Mouse (Mus musculus) spleen, adult 18-20 months (tissue): ENCODE measurements around the gene Mark3.

ENCODE experiments used
- DNase-seq, 2 experiments: peaks; one replicate each; pipeline ENCODE4 v3.0.0; 2022; ENCODE audit warnings: mixed read lengths in 2 of 2

Mark3 gene

DNA sequence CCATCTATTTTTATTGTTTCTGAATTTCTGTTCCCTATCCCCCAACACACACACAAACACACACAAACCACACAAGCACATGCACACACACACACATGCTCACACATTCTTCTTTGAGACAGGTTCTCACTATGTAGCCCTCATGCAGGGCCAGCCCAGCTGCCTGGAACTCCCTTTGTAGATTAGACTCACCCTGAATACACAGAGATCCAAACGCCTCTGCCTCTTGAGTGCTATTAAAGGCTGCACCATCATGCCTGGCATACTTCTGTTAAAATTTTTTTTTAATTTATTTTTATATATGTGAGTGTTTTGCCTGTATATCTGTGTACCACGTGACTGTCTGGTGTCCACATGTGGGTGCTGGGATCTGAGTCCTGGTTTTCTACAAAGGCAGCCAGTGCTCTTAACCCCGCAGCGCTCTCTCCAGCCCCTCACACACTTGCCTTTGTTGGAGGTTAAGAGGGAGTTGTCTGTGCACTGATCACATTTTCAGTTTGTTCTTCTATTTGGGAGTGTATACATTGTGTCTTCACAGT lies 12.0 kb upstream of the Mark3 start:
- DNase-seq = no peak

DNA sequence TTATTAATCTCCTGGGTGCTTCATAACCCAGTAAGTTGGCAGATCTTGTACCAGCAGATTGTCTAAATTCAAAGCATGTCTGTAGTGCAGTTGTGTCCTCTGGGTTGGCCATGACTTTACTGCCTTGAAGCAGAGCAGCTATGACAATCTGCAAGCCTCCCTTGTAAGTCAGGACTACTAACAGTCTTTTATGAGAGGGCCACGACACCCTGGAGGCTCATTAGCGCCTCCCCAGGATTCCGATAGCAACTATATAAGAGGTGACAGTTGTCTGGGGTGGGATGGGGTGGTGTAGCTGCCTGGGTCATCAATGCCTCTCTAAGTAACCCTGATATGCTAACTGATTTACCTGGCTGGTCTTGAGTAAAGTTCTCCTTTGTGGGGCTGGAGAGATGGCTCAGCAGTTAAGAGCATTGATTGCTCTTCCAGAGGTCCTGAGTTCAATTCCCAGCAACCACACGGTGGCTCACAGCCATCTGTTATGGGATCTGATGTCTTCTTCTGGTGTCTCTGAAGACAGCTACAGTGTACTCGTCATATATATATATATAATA lies 11.2 kb upstream of the Mark3 start:
- no peak for DNase-seq

DNA sequence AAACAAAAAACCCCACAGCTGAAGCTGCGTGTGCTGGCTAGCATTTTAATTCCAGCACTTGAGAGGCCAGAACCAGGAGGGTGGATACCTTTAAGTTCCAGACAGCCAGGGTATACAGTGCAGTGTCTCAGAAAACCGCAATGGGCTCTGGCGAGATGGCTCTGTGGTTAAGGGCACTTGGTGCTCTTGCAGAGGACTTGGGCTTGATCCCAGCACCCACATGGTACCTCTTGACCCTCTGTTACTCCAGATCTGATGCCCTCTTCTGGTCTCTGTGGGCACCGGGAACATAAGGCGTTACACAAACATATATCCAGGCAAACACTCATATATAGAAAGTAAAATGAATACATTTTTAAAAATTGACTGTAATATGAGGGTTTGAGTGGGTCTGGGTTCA lies 9.0 kb upstream of the Mark3 start:
- DNase-seq = no peak

DNA sequence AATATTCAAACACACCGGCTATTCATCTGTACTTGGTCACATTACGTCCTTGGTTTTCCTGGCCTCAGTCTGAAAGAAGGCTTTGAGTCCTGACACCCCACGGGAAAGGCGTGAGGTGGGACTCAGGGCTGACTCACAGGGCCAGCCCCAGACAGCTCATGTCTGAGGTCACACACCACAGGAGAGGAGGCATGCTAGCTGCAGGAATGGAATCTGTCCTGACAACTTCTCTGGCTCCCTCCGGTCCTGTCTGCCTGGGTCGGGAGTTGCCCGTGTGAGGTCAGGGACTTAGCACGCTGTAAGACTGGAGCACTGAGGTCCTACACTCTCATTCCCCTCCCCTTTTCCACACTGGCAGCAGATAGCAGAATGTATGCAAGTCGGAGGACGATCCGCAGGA lies 5.5 kb upstream of the Mark3 start:
- DNase-seq = no peak

DNA sequence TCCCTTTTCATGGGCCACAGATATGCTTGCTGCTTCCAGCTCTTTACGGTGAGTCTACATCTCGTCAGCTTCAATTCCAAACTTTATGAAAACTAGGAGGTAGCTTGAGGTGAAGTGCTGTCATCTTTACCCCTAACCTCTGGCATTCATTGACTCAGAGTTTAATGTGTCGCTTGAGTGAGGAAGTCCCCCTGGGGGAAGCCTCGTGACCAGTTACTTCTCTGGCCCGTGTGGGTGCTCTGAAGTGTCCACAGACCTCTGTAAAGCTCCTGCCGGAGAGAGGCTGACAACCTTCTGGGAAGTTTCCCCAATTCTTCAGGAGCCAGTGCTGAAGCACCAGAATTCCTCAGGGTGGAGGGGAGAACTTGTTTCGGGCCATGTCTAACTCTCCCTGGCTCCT lies 1.9 kb upstream of the Mark3 start:
- DNase-seq = no peak

DNA sequence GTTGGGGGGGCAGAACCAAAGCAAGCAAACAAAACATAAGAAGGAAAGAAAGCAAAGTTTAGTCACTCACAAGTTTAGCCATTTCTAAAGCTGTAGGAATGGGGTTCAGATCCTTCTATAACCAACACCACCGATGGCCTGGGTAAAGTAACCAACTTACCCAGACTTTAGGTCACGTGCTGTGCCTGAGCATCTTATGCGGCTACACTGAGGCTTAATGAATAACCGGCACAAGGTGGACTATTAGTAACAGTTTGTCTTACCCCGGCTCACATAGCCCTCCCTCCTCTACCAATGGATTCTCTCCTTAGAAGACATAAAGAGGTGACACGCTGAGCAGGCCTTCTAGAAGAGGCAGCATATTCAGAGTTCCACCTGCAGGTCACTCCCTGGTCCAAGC lies 1.0 kb upstream of the Mark3 start:
- DNase-seq = no peak

DNA sequence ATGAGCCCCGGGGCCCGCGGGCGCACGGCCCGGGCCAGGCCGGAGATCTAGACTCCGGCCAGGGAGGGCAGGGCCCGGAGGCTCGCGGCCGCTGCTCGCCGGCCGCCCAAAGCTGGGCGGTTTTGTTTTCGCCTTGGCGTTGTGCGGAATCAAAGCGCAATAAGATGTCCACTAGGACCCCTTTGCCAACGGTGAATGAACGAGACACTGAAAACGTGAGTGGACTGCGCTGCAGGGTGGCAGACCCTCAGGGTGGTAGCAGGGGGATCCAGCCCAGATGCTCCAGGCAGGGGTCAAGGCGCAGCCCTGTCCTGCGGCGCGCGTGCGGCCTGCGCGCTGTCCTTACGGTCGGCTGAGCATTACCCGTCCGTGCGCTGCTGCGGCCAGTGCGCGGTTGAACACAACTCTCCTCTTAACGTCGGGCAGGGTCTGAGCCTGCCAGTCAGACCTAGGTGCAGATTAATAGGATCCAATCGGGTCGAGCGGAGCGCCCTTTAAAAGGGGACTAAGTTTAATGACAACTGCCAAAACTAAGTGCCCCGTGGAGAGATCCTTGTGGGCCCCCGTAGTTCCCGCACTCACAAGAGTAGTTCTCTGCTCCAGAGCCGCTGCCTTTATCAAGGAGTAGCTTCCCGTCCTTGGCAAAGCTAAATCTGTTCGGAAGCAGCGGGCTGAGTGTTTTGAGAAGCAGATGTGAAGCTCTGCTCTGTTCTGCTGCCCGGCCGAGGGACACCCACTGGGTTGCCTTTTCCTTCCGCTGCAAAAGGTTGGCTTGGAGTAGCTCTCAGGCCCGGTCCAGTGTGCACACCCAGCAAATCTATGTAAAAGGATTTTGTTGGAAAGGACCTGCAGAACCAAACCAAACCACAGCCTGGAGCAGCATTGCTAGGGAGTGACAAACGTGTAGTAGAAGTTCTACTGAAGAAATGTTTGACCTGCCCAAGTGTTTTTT lies 840 bp downstream of the Mark3 start:
- peak; percentile 16 to 35 for DNase-seq

DNA sequence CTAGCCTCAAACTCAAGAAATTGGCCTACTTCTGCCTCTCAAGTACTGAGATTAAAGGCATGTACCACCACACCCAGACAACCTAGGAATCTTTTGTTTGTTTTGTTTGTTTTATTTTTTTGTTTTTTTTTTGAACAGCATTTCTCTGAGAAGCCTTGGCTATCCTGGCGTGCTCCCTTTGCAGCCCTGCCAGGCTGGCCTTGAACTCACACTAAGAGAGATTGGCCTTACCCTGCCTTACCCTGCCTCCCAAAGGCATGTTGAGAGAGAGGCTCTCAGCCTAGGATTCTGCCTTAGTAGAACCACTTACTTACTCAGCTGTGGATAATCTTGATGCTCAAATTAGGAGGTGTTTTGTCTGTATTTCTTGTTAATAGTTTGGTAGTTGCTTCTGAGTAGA lies 8.7 kb downstream of the Mark3 start:
- DNase-seq = no peak

DNA sequence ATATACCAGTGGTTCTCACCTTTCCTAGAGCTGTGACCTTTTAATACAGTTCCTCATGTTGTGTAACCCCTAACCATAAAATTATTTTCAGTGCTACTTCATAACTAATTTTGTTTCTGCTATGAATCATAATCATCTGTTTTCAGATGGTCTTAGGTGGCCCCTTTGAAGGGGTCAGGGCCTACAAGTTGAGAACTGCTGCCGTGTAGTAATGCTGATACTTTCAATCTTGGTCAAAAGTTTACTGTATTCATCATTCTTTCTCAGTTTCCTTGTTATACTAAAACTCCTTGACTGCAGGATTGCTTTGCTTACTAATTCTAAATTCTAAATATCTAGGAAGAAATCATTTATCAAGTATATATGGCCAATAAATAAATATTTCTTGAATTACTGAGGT lies 10.1 kb downstream of the Mark3 start:
- no peak for DNase-seq

DNA sequence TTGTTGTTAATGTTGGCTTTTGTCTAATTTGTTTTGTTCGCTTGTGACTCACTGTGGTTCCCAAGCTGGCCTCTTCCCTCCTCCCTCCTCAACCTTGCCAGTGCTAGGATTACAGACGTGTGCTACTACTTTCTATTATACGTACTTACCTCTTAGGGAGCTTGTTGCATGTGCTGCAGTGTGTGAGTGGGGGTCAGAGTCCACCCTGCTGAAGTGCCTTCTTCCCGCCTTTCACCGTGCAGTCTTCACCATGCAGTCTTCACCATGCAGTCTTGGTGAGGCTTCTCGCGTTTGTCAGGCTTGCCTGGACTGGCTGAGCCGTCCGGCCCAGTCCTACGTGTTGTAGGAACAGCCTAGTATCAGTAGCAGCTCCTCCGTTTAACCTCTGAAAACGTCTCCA lies 12.9 kb downstream of the Mark3 start:
- no peak for DNase-seq

DNA sequence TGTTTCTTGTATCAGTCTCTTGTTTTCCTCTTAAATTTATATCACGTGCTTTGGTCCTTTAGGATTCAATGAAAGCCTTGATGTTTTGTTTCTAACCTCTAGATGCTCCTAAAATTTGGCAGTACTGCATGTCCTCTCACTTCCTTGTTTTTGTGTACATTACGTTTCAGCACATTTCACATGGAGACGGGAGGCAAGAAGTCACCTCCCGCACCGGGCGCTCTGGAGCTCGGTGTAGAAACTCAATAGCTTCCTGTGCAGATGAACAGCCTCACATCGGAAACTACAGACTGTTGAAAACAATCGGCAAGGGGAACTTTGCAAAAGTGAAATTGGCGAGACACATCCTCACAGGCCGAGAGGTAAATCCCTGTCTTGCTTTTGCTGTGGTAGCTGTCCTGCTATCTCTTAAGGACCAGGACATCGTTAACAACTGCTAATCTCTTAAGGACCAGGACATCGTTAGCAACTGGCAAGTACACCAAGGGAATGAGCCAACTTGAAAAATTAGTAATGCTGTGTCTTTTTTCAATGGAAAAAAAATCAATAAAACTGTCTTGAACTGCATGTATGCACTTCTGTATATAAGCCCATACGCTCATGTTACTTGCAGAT lies 18.2 kb downstream of the Mark3 start:
- no peak for DNase-seq

DNA sequence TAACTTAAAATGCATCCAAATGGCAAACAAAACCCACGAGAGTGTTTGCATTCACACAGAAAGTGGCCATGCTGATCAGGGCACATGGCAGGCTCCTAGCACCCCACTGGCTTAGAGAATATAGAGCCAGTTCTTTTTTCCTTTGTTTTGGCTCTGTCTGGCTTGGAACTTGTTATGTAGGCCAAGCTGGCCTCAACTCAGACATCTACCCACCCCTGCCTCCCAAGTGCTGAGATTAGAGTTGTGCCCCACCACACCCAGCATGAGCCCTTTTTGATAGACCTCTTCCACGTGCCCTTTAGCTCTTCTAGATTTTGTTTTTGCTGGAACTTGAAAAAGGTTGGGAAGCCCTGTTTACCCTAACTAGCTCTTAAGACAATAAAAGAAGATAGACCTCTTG lies 19.5 kb downstream of the Mark3 start:
- no peak for DNase-seq

DNA sequence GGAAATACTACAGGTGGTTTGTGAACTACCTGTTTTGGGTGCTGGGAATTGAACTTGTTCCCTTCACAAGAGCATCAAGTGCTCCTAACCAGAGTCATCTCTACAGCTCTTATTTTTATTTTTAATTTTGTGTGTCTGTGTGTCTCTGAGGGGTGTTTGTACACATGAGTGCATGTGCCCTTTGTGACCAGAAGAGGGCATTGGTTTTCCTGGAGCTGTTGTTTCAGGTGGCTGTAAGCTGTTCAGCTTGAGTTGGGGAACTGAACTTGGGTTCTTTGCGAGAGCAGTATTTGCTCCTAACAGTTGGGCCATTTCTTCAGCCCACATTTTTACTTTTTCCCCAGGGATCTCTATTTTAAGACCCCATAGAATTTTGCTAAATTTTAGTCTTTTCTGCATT lies 23.0 kb downstream of the Mark3 start:
- no peak for DNase-seq

DNA sequence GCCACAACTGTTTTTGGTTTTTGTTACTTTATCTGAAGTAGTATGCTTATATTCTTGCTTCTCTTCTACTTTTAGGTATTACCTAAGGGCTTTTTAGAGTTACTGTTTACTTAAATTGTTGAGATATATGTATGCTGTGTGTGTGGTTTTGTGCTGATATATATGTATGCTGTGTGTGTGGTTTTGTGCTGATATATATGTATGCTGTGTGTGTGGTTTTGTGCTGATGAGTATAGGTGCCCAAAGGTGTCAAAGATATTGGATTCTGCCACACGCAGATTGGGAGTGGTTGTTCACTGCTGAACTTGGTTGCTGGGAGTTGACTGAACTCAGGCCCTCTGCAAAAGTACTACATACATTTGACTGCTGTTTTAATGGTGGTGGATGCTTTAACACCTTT lies 24.6 kb downstream of the Mark3 start:
- no peak for DNase-seq

DNA sequence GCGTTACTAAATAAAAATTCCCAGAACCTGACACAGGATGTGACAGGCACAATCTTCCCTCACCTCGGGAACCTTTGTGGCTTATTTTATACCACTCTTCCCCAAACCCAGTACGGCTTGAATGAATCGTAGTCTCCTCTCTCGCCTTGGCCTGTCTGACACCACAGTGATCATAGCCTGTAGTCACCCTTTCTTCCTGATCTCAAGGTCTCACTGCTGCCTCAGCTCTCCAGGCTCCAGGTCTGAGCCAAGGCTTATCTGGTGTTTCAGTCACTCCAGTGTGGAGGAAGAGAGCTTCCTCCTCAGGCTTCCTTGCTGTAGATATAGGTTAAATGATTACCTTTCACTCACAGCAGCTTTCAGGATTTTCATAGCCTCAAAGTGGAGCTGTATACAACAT lies 25.3 kb downstream of the Mark3 start:
- DNase-seq = no peak

DNA sequence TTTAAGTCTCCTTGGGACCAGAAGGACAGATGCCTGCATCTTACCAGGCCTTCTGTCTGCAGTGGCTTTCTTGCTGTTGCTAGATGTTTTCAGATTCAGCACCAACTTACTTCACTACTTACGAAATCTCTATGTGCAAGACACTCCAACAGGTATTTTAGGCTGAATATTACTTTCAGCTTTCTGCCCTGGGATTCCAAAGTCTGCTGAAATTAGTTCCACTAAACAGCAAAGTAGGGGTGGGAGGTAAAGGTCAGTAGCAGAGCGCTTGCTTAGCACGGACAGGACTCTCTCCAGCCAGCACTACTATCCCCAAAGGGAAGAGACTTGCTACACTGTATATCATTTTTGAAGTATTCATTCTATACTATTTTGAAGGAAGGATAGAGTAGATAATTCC lies 29.5 kb downstream of the Mark3 start:
- no peak for DNase-seq

DNA sequence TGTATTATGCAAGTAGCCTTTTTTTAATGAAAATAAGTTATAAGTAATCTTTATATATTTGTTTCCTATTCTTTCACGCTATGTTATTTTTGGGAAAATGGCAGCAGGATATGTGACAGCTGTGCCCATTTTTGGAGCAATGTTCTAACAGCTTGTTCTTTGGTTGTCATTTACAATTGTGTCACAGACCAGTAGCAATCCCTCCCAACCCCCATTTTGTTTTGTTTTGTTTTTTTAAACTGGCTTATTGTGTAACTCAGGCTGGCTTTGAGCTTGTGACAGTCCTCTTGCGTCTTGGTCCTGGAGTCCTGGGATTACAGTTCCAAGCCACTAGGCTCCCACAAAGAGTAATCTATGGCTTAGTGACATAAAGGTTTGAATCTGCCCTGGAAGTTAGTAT lies 31.3 kb downstream of the Mark3 start:
- no peak for DNase-seq

DNA sequence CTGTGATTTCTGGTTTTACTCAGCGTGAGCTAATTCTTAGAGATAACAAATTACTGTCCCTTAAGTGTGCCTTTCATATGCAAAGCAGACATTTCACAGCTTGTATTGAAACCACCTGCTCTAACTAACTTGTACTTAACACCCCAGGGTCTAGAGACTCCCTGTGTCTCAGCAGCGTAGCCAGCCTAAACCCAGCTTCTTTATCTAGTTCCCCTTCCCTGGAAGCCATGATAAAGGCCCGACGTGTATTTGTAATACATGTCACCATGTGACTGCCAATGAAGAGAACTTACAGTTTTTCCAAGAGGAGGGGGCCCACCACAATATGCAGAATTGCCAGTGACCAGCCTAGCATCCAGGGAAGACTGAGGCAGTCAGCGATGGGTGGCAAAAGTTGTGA lies 33.7 kb downstream of the Mark3 start:
- no peak for DNase-seq

DNA sequence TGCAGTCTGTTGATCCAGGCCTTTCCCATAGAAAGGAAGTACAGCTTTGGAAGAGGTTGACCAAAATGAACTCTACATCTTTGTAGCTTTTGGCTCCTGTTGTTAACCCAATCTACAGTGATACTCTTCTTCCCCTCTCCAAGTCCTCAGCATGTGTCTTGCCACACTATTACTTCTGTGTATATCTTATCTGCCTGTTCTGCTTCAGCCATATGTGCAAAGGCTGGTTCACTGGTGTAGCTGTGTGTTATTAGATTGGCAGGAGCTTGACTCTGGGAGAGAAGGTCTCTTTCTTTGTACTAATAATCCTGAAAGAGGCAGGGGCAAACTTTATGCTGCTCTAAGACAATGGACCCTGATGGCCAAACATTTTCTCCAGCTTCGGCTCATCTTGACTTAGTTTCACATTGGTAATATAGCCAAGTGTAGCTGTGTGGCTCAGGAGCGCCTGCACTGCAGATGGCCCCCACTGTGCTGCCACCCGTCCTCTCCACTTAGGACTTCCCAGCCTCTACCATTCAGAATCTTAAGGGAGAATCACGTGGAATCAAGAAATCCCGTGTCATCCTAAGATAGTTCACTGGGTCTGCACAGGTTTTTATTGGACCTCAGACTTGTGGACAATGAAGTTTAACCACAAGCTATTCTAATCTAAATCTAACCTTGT lies 40.3 kb downstream of the Mark3 start:
- no peak for DNase-seq

DNA sequence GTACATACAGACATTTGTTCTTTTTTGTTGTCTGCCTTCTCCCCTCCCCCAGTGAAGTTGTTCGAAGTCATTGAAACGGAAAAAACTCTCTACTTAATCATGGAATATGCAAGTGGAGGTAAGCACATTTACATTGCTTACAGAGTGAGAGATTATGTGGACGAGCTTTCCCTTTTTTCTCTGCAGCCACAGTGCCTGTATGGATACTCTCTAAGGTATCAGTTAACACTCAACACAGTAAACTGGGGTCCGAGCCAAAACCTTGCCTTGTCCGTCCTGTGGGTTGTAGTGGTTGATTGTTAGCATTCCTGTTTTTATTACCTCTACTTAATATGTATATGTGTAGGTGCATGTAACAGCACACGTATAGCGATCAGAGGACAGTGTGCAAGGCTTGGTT lies 43.9 kb downstream of the Mark3 start:
- no peak for DNase-seq

DNA sequence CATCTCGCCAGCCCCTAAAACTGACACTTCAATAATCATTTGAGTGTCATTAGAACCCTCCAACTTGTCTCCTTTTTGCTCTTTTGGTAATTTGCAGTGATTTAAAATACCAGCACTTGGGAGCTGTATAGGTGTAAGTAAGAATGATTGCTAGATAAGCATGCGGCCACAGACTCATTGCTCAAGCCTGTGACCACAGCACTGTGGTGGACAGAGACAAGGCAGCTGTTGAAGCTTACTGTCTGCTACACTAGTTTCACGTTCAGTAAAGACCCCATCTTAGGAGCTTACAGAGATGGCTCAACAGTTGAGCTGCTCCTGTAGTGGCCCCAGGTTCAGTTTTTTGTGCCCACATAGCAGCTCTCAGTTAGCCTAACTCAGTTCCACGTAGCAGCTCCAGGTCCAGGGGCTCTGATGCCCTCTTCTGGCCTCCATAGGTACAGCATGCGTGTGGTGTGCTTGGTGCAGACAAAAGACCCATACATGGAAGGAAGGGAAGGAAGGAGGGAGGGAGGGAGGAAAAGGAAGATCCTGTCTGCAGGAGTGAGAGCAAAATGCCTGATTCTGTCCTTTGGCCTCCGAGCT lies 73.8 kb downstream of the Mark3 start:
- DNase-seq = peak in 1 of 2 experiments; percentile 50

DNA sequence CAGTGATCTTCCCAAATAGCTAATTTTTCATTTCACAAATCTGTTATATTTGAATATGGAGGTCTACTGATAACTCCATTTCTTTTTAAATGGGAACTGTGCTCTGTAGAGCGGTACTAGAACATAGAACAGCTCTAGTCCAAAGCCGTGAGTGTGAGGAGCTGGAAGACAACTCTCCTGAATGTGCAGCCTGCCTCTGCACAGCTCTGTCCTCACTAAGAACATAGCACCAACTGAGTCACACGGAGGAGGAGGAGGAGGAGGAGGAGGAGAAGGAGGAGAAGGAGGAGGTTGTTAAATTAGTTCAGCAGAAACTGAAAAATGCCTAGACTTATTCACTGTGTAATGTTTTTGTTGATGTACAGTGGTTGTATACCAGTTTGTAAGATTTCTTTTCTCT lies 78.6 kb downstream of the Mark3 start:
- DNase-seq = no peak

DNA sequence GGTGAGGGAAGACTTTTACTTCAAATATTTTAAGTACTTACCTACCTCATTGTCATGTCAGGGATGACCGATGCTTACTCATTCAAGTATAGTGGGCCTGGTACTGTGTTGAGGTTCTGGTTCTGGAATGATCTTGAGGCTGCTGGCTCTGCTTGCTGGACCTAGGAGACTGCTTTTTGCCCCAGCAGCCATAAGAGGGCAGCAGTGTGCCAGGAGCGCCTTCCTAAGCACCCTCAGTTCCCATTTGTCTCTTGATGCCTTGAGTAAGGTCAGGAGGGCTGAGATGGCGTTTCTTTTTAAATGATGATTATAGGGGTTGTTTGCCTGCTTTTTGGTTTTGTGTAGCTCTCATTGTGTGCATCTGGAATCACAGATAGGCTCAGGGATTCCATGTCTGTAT lies 79.1 kb downstream of the Mark3 start:
- peak in 1 of 2 experiments; percentile 62 for DNase-seq
